Mouse (Mus musculus): ENCODE measurements around the gene Map2k5. TPM values are rescaled to one million over a fixed set of nuclear protein-coding genes. Genes with fewer than 3 reads are reported as not detected.

Map2k5 gene
- polyA plus RNA-seq, 1 experiment, result 32.7 TPM

GRCm38 (mm10) chr9:63206769-63207276, 170.9 kb downstream of the Map2k5 start:
- no peaks in the 10 kb centered on the region for H3K4me1 ChIP-seq (ENCODE audit: control insufficient read depth, insufficient read depth, low read length)
- no peak overlapping the region for H3K27ac ChIP-seq (ENCODE audit: insufficient read depth, low read length)
- no peak overlapping the region for H3K4me3 ChIP-seq (ENCODE audit: insufficient read depth, low read length)
- no peak for TF ChIP-seq POLR2A (IDR thresholded peaks at IDR 0.05; ENCODE audit: extremely low read depth, insufficient read depth, low read length)
- TF ChIP-seq CTCF (IDR thresholded peaks at IDR 0.05; ENCODE audit: extremely low read depth, insufficient read depth, low read length), result no peak

GRCm38 (mm10) chr9:63203461-63203860, 174.2 kb downstream of the Map2k5 start:
- no peak for TF ChIP-seq POLR2A (IDR thresholded peaks at IDR 0.05; ENCODE audit: extremely low read depth, insufficient read depth, low read length)
- Histone ChIP-seq H3K4me1 (ENCODE audit: control insufficient read depth, insufficient read depth, low read length) (no peaks in the 10 kb centered on the region), H3K27ac (ENCODE audit: insufficient read depth, low read length) (no peak overlapping the region), H3K4me3 (ENCODE audit: insufficient read depth, low read length) (no peak overlapping the region)

- H3K4me3 ChIP-seq (ENCODE audit: insufficient read depth, low read length), result no peak overlapping the region
- TF ChIP-seq CTCF (IDR thresholded peaks at IDR 0.05; ENCODE audit: extremely low read depth, insufficient read depth, low read length) (no peak), POLR2A (IDR thresholded peaks at IDR 0.05; ENCODE audit: extremely low read depth, insufficient read depth, low read length) (no peak)
Measured at GRCm38 (mm10) chr9:63201376-63202323, 176.1 kb downstream of the Map2k5 start.

GRCm38 (mm10) chr9:63197252-63197651, 180.4 kb downstream of the Map2k5 start:
- Histone ChIP-seq H3K4me1 (ENCODE audit: control insufficient read depth, insufficient read depth, low read length) (no peaks in the 10 kb centered on the region; the same call in 1 of the 2 replicates), H3K4me3 (ENCODE audit: insufficient read depth, low read length) (no peak overlapping the region), H3K27ac (ENCODE audit: insufficient read depth, low read length) (no peak overlapping the region)
- TF ChIP-seq CTCF (IDR thresholded peaks at IDR 0.05; ENCODE audit: extremely low read depth, insufficient read depth, low read length), result no peak
- TF ChIP-seq POLR2A (IDR thresholded peaks at IDR 0.05; ENCODE audit: extremely low read depth, insufficient read depth, low read length), result no peak

More at GRCm38 (mm10) chr9:63201376-63202323, 176.1 kb downstream of the Map2k5 start:
- no peak overlapping the region for H3K27ac ChIP-seq (ENCODE audit: insufficient read depth, low read length)
- H3K4me1 ChIP-seq (ENCODE audit: control insufficient read depth, insufficient read depth, low read length), result no peaks in the 10 kb centered on the region; the same call in 1 of the 2 replicates

- TF ChIP-seq CTCF (IDR thresholded peaks at IDR 0.05; ENCODE audit: extremely low read depth, insufficient read depth, low read length) (no peak), POLR2A (IDR thresholded peaks at IDR 0.05; ENCODE audit: extremely low read depth, insufficient read depth, low read length) (no peak)
- Histone ChIP-seq H3K4me1 (ENCODE audit: control insufficient read depth, insufficient read depth, low read length) (no peaks in the 10 kb centered on the region; the same call in 1 of the 2 replicates), H3K27ac (ENCODE audit: insufficient read depth, low read length) (no peak overlapping the region), H3K4me3 (ENCODE audit: insufficient read depth, low read length) (no peak overlapping the region)
Measured at GRCm38 (mm10) chr9:63196114-63196682, 181.5 kb downstream of the Map2k5 start.

GRCm38 (mm10) chr9:63195523-63195922, 182.2 kb downstream of the Map2k5 start:
- H3K4me3 ChIP-seq (ENCODE audit: insufficient read depth, low read length), result no peak overlapping the region
- no peak overlapping the region for H3K27ac ChIP-seq (ENCODE audit: insufficient read depth, low read length)
- TF ChIP-seq CTCF (IDR thresholded peaks at IDR 0.05; ENCODE audit: extremely low read depth, insufficient read depth, low read length), result no peak
- no peak for TF ChIP-seq POLR2A (IDR thresholded peaks at IDR 0.05; ENCODE audit: extremely low read depth, insufficient read depth, low read length)
- no peaks in the 10 kb centered on the region; the same call in 1 of the 2 replicates for H3K4me1 ChIP-seq (ENCODE audit: control insufficient read depth, insufficient read depth, low read length)

GRCm38 (mm10) chr9:63194791-63195190, 182.9 kb downstream of the Map2k5 start:
- H3K4me3 ChIP-seq (ENCODE audit: insufficient read depth, low read length), result no peak overlapping the region
- TF ChIP-seq CTCF (IDR thresholded peaks at IDR 0.05; ENCODE audit: extremely low read depth, insufficient read depth, low read length) (no peak), POLR2A (IDR thresholded peaks at IDR 0.05; ENCODE audit: extremely low read depth, insufficient read depth, low read length) (no peak)
- no peak overlapping the region for H3K27ac ChIP-seq (ENCODE audit: insufficient read depth, low read length)
- H3K4me1 ChIP-seq (ENCODE audit: control insufficient read depth, insufficient read depth, low read length), result no peaks in the 10 kb centered on the region; the same call in 1 of the 2 replicates

GRCm38 (mm10) chr9:63192809-63193208, 184.9 kb downstream of the Map2k5 start:
- TF ChIP-seq CTCF (IDR thresholded peaks at IDR 0.05; ENCODE audit: extremely low read depth, insufficient read depth, low read length), result no peak
- Histone ChIP-seq H3K27ac (ENCODE audit: insufficient read depth, low read length) (no peak overlapping the region), H3K4me3 (ENCODE audit: insufficient read depth, low read length) (no peak overlapping the region), H3K4me1 (ENCODE audit: control insufficient read depth, insufficient read depth, low read length) (no peaks in the 10 kb centered on the region; the same call in 1 of the 2 replicates)

GRCm38 (mm10) chr9:63187310-63187709, 190.4 kb downstream of the Map2k5 start:
- Histone ChIP-seq H3K4me3 (ENCODE audit: insufficient read depth, low read length) (no peak overlapping the region), H3K27ac (ENCODE audit: insufficient read depth, low read length) (no peak overlapping the region), H3K4me1 (ENCODE audit: control insufficient read depth, insufficient read depth, low read length) (no peaks in the 10 kb centered on the region)
- TF ChIP-seq POLR2A (IDR thresholded peaks at IDR 0.05; ENCODE audit: extremely low read depth, insufficient read depth, low read length) (no peak), CTCF (IDR thresholded peaks at IDR 0.05; ENCODE audit: extremely low read depth, insufficient read depth, low read length) (no peak)

Data from cortical plate, adult 2 months (tissue).